Mouse (Mus musculus) midbrain, embryonic 13.5 days (tissue): Measurements from ENCODE around the gene Gm12216. TPM values are rescaled to one million over a fixed set of nuclear protein-coding genes. Genes with fewer than 3 reads are reported as not detected.

Experiments used
- ATAC-seq: fragments of 200-750 bp; cut with Nextera tagmentation; 2 replicates; pipeline ENCODE4 v1.8.0; 2017; ENCODE audit warnings: mild to moderate bottlenecking, moderate TSS enrichment, moderate library complexity
- H3K27ac ChIP-seq: fragments of 300-500 bp; sonication (generic); 2 replicates; pipeline ENCODE4 v1.5.1; 2015; ENCODE audit warnings: inconsistent platforms, mild to moderate bottlenecking, moderate library complexity
- H3K27me3 ChIP-seq: fragments of 300-500 bp; sonication (generic); 2 replicates; pipeline ENCODE4 v1.6.1; 2015; ENCODE audit warnings: mild to moderate bottlenecking, inconsistent platforms
- H3K36me3 ChIP-seq: fragments of 300-500 bp; sonication (generic); 2 replicates; pipeline ENCODE4 v1.6.1; 2015; ENCODE audit warnings: mild to moderate bottlenecking, inconsistent platforms
- H3K4me1 ChIP-seq: fragments of 300-500 bp; sonication (generic); replicated peaks from 2 replicates; pipeline ENCODE4 v1.6.1; 2015; ENCODE audit warnings: inconsistent platforms
- H3K4me2 ChIP-seq: fragments of 300-500 bp; sonication (generic); replicated peaks from 2 replicates; pipeline ENCODE4 v1.6.1; 2015; ENCODE audit warnings: moderate library complexity, mild to moderate bottlenecking, inconsistent platforms
- H3K4me3 ChIP-seq: fragments of 300-500 bp; sonication (generic); replicated peaks from 2 replicates; pipeline ENCODE4 v1.5.1; 2015; ENCODE audit warnings: mild to moderate bottlenecking, inconsistent platforms
- H3K9ac ChIP-seq: fragments of 300-500 bp; sonication (generic); replicated peaks from 2 replicates; pipeline ENCODE4 v1.6.1; 2015; ENCODE audit warnings: mild to moderate bottlenecking, inconsistent platforms
- H3K9me3 ChIP-seq: fragments of 300-500 bp; sonication (generic); 2 replicates; pipeline ENCODE4 v1.6.1; 2016; ENCODE audit warnings: mild to moderate bottlenecking, inconsistent platforms
- WGBS: fragments of 180-500 bp; shearing (Covaris S2); methylation state at CpG from one replicate; pipeline ENCODE4 v1.1.7; 2015; 5-methylcytosine and 5-hydroxymethylcytosine counted together
- microRNA-seq: library from miRNA; unstranded; fragments of <30 nt; microRNA quantifications from one replicate; pipeline ENCODE4, GENCODE M21; 2016
- polyA plus RNA-seq: library from polyadenylated mRNA; unstranded; fragments of >200 nt; fragmentation: Nextera tagmentation; extraction: Ambion mirVana; gene quantifications from 2 replicates; pipeline ENCODE4 v1.2.1, GENCODE M21; 2015

Gm12216 gene
- polyA plus RNA-seq, 1 experiment from 2014 or later = 0.40 TPM

- H3K4me2 ChIP-seq = no peak overlapping the region
- 53% methylated on average over 14 of the region's 14 CpGs for WGBS
- no peaks in the 10 kb centered on the region for H3K9me3 ChIP-seq
- ATAC-seq = peak; percentile 58; the same call in 1 of the 2 replicates
- no peaks in the 10 kb centered on the region for H3K36me3 ChIP-seq
- no peaks in the 10 kb centered on the region; the same call in 1 of the 2 replicates for H3K4me1 ChIP-seq
- H3K4me3 ChIP-seq = no peak overlapping the region
- H3K27ac ChIP-seq = no peak overlapping the region
- no peaks in the 10 kb centered on the region for H3K27me3 ChIP-seq
- no peak overlapping the region for H3K9ac ChIP-seq
Measured at GRCm38 (mm10) chr11:53736771-53737572, 122.1 kb downstream of the Gm12216 start.

- 26% methylated on average over 17 of the region's 17 CpGs for WGBS
- Histone ChIP-seq H3K4me3 (no peak overlapping the region; the same call in 1 of the 2 replicates), H3K9ac (no peak overlapping the region), H3K27ac (no peak overlapping the region), H3K4me2 (peak overlapping the region; percentile 43), H3K9me3 (no peaks in the 10 kb centered on the region), H3K36me3 (no peaks in the 10 kb centered on the region), H3K4me1 (no peaks in the 10 kb centered on the region; the same call in 1 of the 2 replicates), H3K27me3 (no peaks in the 10 kb centered on the region)
- ATAC-seq = peak; percentile 89
Measured at GRCm38 (mm10) chr11:53735682-53736245, 123.3 kb downstream of the Gm12216 start.

GRCm38 (mm10) chr11:53734970-53735681, 123.9 kb downstream of the Gm12216 start:
- 0 out of 2 replicates have a peak, but pooled peaks have one; percentile 9 for ATAC-seq

GRCm38 (mm10) chr11:53734431-53734830, 124.6 kb downstream of the Gm12216 start:
- 83% methylated on average over 2 of the region's 2 CpGs for WGBS
- Histone ChIP-seq H3K4me2 (no peak overlapping the region), H3K27ac (no peak overlapping the region), H3K4me3 (no peak overlapping the region), H3K27me3 (no peaks in the 10 kb centered on the region), H3K9ac (no peak overlapping the region), H3K9me3 (no peaks in the 10 kb centered on the region), H3K36me3 (no peaks in the 10 kb centered on the region), H3K4me1 (no peaks in the 10 kb centered on the region; the same call in 1 of the 2 replicates)
- no peak for ATAC-seq

More at GRCm38 (mm10) chr11:53734970-53735681, 123.9 kb downstream of the Gm12216 start:
- no peaks in the 10 kb centered on the region for H3K27me3 ChIP-seq
- H3K36me3 ChIP-seq = no peaks in the 10 kb centered on the region
- H3K4me1 ChIP-seq = no peaks in the 10 kb centered on the region; the same call in 1 of the 2 replicates
- H3K4me2 ChIP-seq = peak overlapping the region; percentile 43
- 73% methylated on average over 18 of the region's 18 CpGs for WGBS
- no peak overlapping the region for H3K4me3 ChIP-seq
- no peak overlapping the region for H3K9ac ChIP-seq
- no peaks in the 10 kb centered on the region for H3K9me3 ChIP-seq
- H3K27ac ChIP-seq = no peak overlapping the region

GRCm38 (mm10) chr11:53733824-53734223, 125.2 kb downstream of the Gm12216 start:
- H3K4me1 ChIP-seq = no peaks in the 10 kb centered on the region; the same call in 1 of the 2 replicates
- H3K4me3 ChIP-seq = no peak overlapping the region
- ATAC-seq = no peak
- no peak overlapping the region for H3K27ac ChIP-seq
- no peaks in the 10 kb centered on the region for H3K9me3 ChIP-seq
- H3K9ac ChIP-seq = no peak overlapping the region
- no peak overlapping the region for H3K4me2 ChIP-seq
- WGBS = 87% methylated on average over 7 of the region's 7 CpGs
- no peaks in the 10 kb centered on the region for H3K27me3 ChIP-seq
- H3K36me3 ChIP-seq = no peaks in the 10 kb centered on the region

Small RNAs within 50 kb of the gene (microRNA-seq; reads per million reads assigned to microRNA genes)
- gene Mir7671 = not detected

Other genes starting within 250 kb of the Gm12216 start
- 2.8 and 4.2 TPM in 2 replicates for gene Il4, start 240.6 kb downstream of the Gm12216 start, polyA plus RNA-seq
- gene Il13, start 224.6 kb downstream of the Gm12216 start, polyA plus RNA-seq = not detected in 2 replicates
- 13.0 and 14.3 TPM in 2 replicates for gene Rad50, start 151.9 kb downstream of the Gm12216 start, polyA plus RNA-seq
- not detected in 2 replicates for gene Il5, start 138.5 kb downstream of the Gm12216 start, polyA plus RNA-seq
- 1.5 and 2.0 TPM in 2 replicates for gene Irf1, start 89.2 kb downstream of the Gm12216 start, polyA plus RNA-seq
- not detected in 2 replicates for gene Gm17334, start 86.1 kb downstream of the Gm12216 start, polyA plus RNA-seq
- 8.0 and 8.1 TPM in 2 replicates for gene Slc22a5, start 32.4 kb upstream of the Gm12216 start, polyA plus RNA-seq
- gene Slc22a21, start 121.1 kb upstream of the Gm12216 start, polyA plus RNA-seq = 1.7 and 1.8 TPM in 2 replicates
- gene Slc22a4, start 168.8 kb upstream of the Gm12216 start, polyA plus RNA-seq = 1.0 and 1.3 TPM in 2 replicates
- 23.0 and 23.7 TPM in 2 replicates for gene Pdlim4, start 209.8 kb upstream of the Gm12216 start, polyA plus RNA-seq
- gene P4ha2, start 240.8 kb upstream of the Gm12216 start, polyA plus RNA-seq = 6.0 and 7.8 TPM in 2 replicates